Mouse (Mus musculus) cerebellum, adult 2 months (tissue): ENCODE data around the gene Abcd3.

Experiments
- CTCF ChIP-seq: fragments of 200-500 bp; IDR thresholded peaks from 2 replicates; pipeline ENCODE4 v1.5.1; 2011; ENCODE audit warnings: low read depth, mild to moderate bottlenecking, control low read depth, low read length, moderate library complexity, borderline replicate concordance; ENCODE audit not compliant: insufficient read depth
- POLR2A ChIP-seq: fragments of 200-500 bp; IDR thresholded peaks from 2 replicates; pipeline ENCODE4 v1.6.1; 2011; ENCODE audit warnings: low read length, control low read depth, borderline replicate concordance; ENCODE audit not compliant: insufficient read depth

DNA sequence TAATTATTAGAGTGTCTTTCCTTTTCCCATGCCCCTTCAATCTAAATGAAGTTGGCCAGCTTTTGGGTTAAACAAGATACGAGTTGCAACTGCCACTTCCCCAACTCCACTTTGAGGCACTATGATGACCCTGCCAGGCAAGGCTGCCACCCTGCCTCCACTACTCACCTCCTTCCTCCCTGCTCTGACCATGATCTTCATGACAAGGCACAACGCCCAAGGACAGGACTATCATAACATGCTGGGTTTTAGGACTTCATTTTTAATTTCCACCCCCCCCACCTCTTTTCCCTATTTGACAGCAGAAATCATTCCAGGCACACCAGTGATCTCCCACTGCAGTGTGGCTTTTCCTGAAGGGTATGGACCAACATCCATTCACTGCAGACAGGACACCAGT, 77.2 kb downstream of the Abcd3 start:
- no peak for TF ChIP-seq CTCF
- TF ChIP-seq POLR2A = no peak
